Mouse (Mus musculus): ENCODE data around the gene Vmn1r88. TPM values are rescaled to one million over a fixed set of nuclear protein-coding genes. Genes with fewer than 3 reads are reported as not detected.
"Not testable (repeated sequence)": the region's sequence is repeated elsewhere in the genome, so short reads cannot be mapped to it uniquely, and the experiment has no call there.

The Vmn1r88 gene
- polyA plus RNA-seq (2012; rRNA removed), result not detected in 2 replicates

- no peaks in the 10 kb centered on the region for H3K4me1 ChIP-seq (ENCODE audit: control insufficient read depth, insufficient read depth, low read length)
- TF ChIP-seq POLR2A (IDR thresholded peaks at IDR 0.05; ENCODE audit: low read depth, low read length) (no peak), CTCF (conservative IDR thresholded peaks at IDR 0.05; ENCODE audit: insufficient read depth, insufficient read length, low read depth, low read length) (no peak)
- no peak for DNase-seq
- no peaks in the 10 kb centered on the region for H3K36me3 ChIP-seq (ENCODE audit: control insufficient read depth, insufficient read depth, low read length)
- no peak within 1 kb of the TSS for H3K27ac ChIP-seq (ENCODE audit: insufficient read depth, low read depth, low read length)
- H3K27me3 ChIP-seq (replicated peaks; ENCODE audit: control insufficient read depth, insufficient read depth, low read length), result no peaks in the 10 kb centered on the region
- H3K4me3 ChIP-seq (ENCODE audit: insufficient read depth, low read depth, low read length), result no peak within 1 kb of the TSS
Observed at GRCm38 (mm10) chr7:13159268-13159667, at the start of gene Vmn1r88. Gene Vmn1r88, plus strand, starts transcription at chr7:13159568.

GRCm38 (mm10) chr7:13119817-13120216 lies 39.6 kb upstream of the Vmn1r88 start, which contains the start of gene Vmn1r86:
Gene Vmn1r86, minus strand, starts transcription at chr7:13119917.
- TF ChIP-seq CTCF (conservative IDR thresholded peaks at IDR 0.05; ENCODE audit: insufficient read depth, insufficient read length, low read depth, low read length) (no peak), POLR2A (IDR thresholded peaks at IDR 0.05; ENCODE audit: low read depth, low read length) (no peak)
- Histone ChIP-seq H3K27ac (ENCODE audit: insufficient read depth, low read depth, low read length) (no peak within 1 kb of the TSS), H3K36me3 (ENCODE audit: control insufficient read depth, insufficient read depth, low read length) (no peaks in the 10 kb centered on the region), H3K27me3 (replicated peaks; ENCODE audit: control insufficient read depth, insufficient read depth, low read length) (no peaks in the 10 kb centered on the region), H3K4me1 (ENCODE audit: control insufficient read depth, insufficient read depth, low read length) (no peaks in the 10 kb centered on the region), H3K4me3 (ENCODE audit: insufficient read depth, low read depth, low read length) (no peak within 1 kb of the TSS)
- DNase-seq, result no peak

- DNase-seq, result not testable (repeated sequence)
Observed at GRCm38 (mm10) chr7:13123554-13124153, 35.7 kb upstream of the Vmn1r88 start.

GRCm38 (mm10) chr7:13131856-13132255 lies 27.5 kb upstream of the Vmn1r88 start:
- 91% methylated on average over 2 of the region's 2 CpGs for WGBS

More at GRCm38 (mm10) chr7:13123554-13124153, 35.7 kb upstream of the Vmn1r88 start:
- WGBS, result under 1% methylated on average over 25 of the region's 34 CpGs
- not testable (repeated sequence) for H3K4me3 ChIP-seq (ENCODE audit: insufficient read depth, low read depth, low read length); H3K27me3 ChIP-seq (replicated peaks; ENCODE audit: control insufficient read depth, insufficient read depth, low read length); H3K36me3 ChIP-seq (ENCODE audit: control insufficient read depth, insufficient read depth, low read length); H3K4me1 ChIP-seq (ENCODE audit: control insufficient read depth, insufficient read depth, low read length); H3K27ac ChIP-seq (ENCODE audit: insufficient read depth, low read depth, low read length)

GRCm38 (mm10) chr7:13137340-13137739 lies 22.0 kb upstream of the Vmn1r88 start:
- H3K27me3 ChIP-seq (replicated peaks; ENCODE audit: control insufficient read depth, insufficient read depth, low read length), result no peaks in the 10 kb centered on the region
- H3K27ac ChIP-seq (ENCODE audit: insufficient read depth, low read depth, low read length), result no peak overlapping the region
- no peak overlapping the region for H3K4me3 ChIP-seq (ENCODE audit: insufficient read depth, low read depth, low read length)
- DNase-seq, result no peak
- H3K36me3 ChIP-seq (ENCODE audit: control insufficient read depth, insufficient read depth, low read length), result no peaks in the 10 kb centered on the region
- no peaks in the 10 kb centered on the region for H3K4me1 ChIP-seq (ENCODE audit: control insufficient read depth, insufficient read depth, low read length)
- TF ChIP-seq CTCF (conservative IDR thresholded peaks at IDR 0.05; ENCODE audit: insufficient read depth, insufficient read length, low read depth, low read length), result no peak
- TF ChIP-seq POLR2A (IDR thresholded peaks at IDR 0.05; ENCODE audit: low read depth, low read length), result no peak

More at GRCm38 (mm10) chr7:13131856-13132255, 27.5 kb upstream of the Vmn1r88 start:
- no peak overlapping the region for H3K27ac ChIP-seq (ENCODE audit: insufficient read depth, low read depth, low read length)
- no peak for TF ChIP-seq POLR2A (IDR thresholded peaks at IDR 0.05; ENCODE audit: low read depth, low read length)
- no peak for TF ChIP-seq CTCF (conservative IDR thresholded peaks at IDR 0.05; ENCODE audit: insufficient read depth, insufficient read length, low read depth, low read length)
- no peaks in the 10 kb centered on the region for H3K27me3 ChIP-seq (replicated peaks; ENCODE audit: control insufficient read depth, insufficient read depth, low read length)
- no peak overlapping the region for H3K4me3 ChIP-seq (ENCODE audit: insufficient read depth, low read depth, low read length)
- H3K36me3 ChIP-seq (ENCODE audit: control insufficient read depth, insufficient read depth, low read length), result no peaks in the 10 kb centered on the region
- no peak for DNase-seq
- H3K4me1 ChIP-seq (ENCODE audit: control insufficient read depth, insufficient read depth, low read length), result no peaks in the 10 kb centered on the region

GRCm38 (mm10) chr7:13140057-13140456 lies 19.3 kb upstream of the Vmn1r88 start, which contains the start of gene Vmn1r87:
Gene Vmn1r87, minus strand, starts transcription at chr7:13140157.
- Histone ChIP-seq H3K4me1 (ENCODE audit: control insufficient read depth, insufficient read depth, low read length) (no peaks in the 10 kb centered on the region), H3K27ac (ENCODE audit: insufficient read depth, low read depth, low read length) (no peak within 1 kb of the TSS), H3K36me3 (ENCODE audit: control insufficient read depth, insufficient read depth, low read length) (no peaks in the 10 kb centered on the region), H3K4me3 (ENCODE audit: insufficient read depth, low read depth, low read length) (no peak within 1 kb of the TSS), H3K27me3 (replicated peaks; ENCODE audit: control insufficient read depth, insufficient read depth, low read length) (no peaks in the 10 kb centered on the region)
- DNase-seq, result no peak
- TF ChIP-seq POLR2A (IDR thresholded peaks at IDR 0.05; ENCODE audit: low read depth, low read length) (no peak), CTCF (conservative IDR thresholded peaks at IDR 0.05; ENCODE audit: insufficient read depth, insufficient read length, low read depth, low read length) (no peak)
- WGBS, result 68% methylated on average over 1 of the region's 1 CpGs

- Histone ChIP-seq H3K27me3 (replicated peaks; ENCODE audit: control insufficient read depth, insufficient read depth, low read length) (no peaks in the 10 kb centered on the region), H3K27ac (ENCODE audit: insufficient read depth, low read depth, low read length) (no peak within 1 kb of the TSS), H3K4me1 (ENCODE audit: control insufficient read depth, insufficient read depth, low read length) (no peaks in the 10 kb centered on the region), H3K4me3 (ENCODE audit: insufficient read depth, low read depth, low read length) (no peak within 1 kb of the TSS), H3K36me3 (ENCODE audit: control insufficient read depth, insufficient read depth, low read length) (no peaks in the 10 kb centered on the region)
- TF ChIP-seq CTCF (conservative IDR thresholded peaks at IDR 0.05; ENCODE audit: insufficient read depth, insufficient read length, low read depth, low read length), result no peak
- TF ChIP-seq POLR2A (IDR thresholded peaks at IDR 0.05; ENCODE audit: low read depth, low read length), result no peak
- no peak for DNase-seq
Observed at GRCm38 (mm10) chr7:13212720-13213119, 53.4 kb downstream of the Vmn1r88 start, which contains the start of gene Vmn1r89. Gene Vmn1r89, plus strand, starts transcription at chr7:13213020.

Other genes with a start within 250 kb of the Vmn1r88 start
- gene Rps5, start 237.3 kb upstream of the Vmn1r88 start, polyA plus RNA-seq (2012; rRNA removed), result 1,384 and 1,441 TPM in 2 replicates
- 0.08 and 0.11 TPM in 2 replicates for gene Rnf225, start 232.2 kb upstream of the Vmn1r88 start, polyA plus RNA-seq (2012; rRNA removed)
- gene Zfp324, start 193.7 kb upstream of the Vmn1r88 start, polyA plus RNA-seq (2012; rRNA removed), result 4.8 and 5.9 TPM in 2 replicates
- 5.4 and 6.2 TPM in 2 replicates for gene Zfp446, start 181.7 kb upstream of the Vmn1r88 start, polyA plus RNA-seq (2012; rRNA removed)
- gene Slc27a5, start 161.4 kb upstream of the Vmn1r88 start, polyA plus RNA-seq (2012; rRNA removed), result 0.56 and 0.69 TPM in 2 replicates
- gene Trim28, start 160.5 kb upstream of the Vmn1r88 start, polyA plus RNA-seq (2012; rRNA removed), result 186 and 191 TPM in 2 replicates
- 14.1 and 15.0 TPM in 2 replicates for gene Zbtb45, start 149.5 kb upstream of the Vmn1r88 start, polyA plus RNA-seq (2012; rRNA removed)
- gene Chmp2a, start 124.8 kb upstream of the Vmn1r88 start, polyA plus RNA-seq (2012; rRNA removed), result 103 and 134 TPM in 2 replicates
- 231 and 249 TPM in 2 replicates for gene Ube2m, start 121.3 kb upstream of the Vmn1r88 start, polyA plus RNA-seq (2012; rRNA removed)
- 1.3 and 1.8 TPM in 2 replicates for gene Mzf1, start 104.8 kb upstream of the Vmn1r88 start, polyA plus RNA-seq (2012; rRNA removed)
- gene Vmn1r85, start 64.4 kb upstream of the Vmn1r88 start, polyA plus RNA-seq (2012; rRNA removed), result not detected in 2 replicates
- not detected in 2 replicates for gene Vmn1r86, start 39.7 kb upstream of the Vmn1r88 start, polyA plus RNA-seq (2012; rRNA removed)
- not detected in 2 replicates for gene Vmn1r87, start 19.4 kb upstream of the Vmn1r88 start, polyA plus RNA-seq (2012; rRNA removed)
- not detected in 2 replicates for gene Vmn1r89, start 53.5 kb downstream of the Vmn1r88 start, polyA plus RNA-seq (2012; rRNA removed)
- 3.4 TPM in 2 replicates for gene Lig1, start 117.7 kb downstream of the Vmn1r88 start, polyA plus RNA-seq (2012; rRNA removed)
- 3.2 and 4.0 TPM in 2 replicates for gene Zswim9, start 119.2 kb downstream of the Vmn1r88 start, polyA plus RNA-seq (2012; rRNA removed)
- gene Pla2g4c, start 165.1 kb downstream of the Vmn1r88 start, polyA plus RNA-seq (2012; rRNA removed), result 0.03 and 0.05 TPM in 2 replicates
- not detected in 2 replicates for gene Cabp5, start 238.6 kb downstream of the Vmn1r88 start, polyA plus RNA-seq (2012; rRNA removed)

Data from kidney, adult 2 months (tissue).